Mouse (Mus musculus) left cerebral cortex, adult 9 months (tissue): Measurements from ENCODE around the gene Gm6509.
"Not testable (repeated sequence)": the region's sequence is repeated elsewhere in the genome, so short reads cannot be mapped to it uniquely, and the experiment has no call there.

Experiments used
- DNase-seq, 2 experiments: peaks; one replicate each; pipeline ENCODE4 v3.0.0; 2022; ENCODE audit warnings: low spot score in 2 of 2

The Gm6509 gene

GRCm38 (mm10) chr5:94623679-94624078 is at the start of gene Gm6509:
Gene Gm6509, plus strand, starts transcription at chr5:94623979.
- DNase-seq: not testable (repeated sequence)

GRCm38 (mm10) chr5:94616242-94616641 is 7.5 kb upstream of the Gm6509 start, which contains the start of gene Gm3147:
Gene Gm3147, minus strand, starts transcription at chr5:94616342.
- not testable (repeated sequence) for DNase-seq

- not testable (repeated sequence) for DNase-seq
Observed at GRCm38 (mm10) chr5:94648082-94648481, 24.3 kb downstream of the Gm6509 start, which contains the start of gene Gm6205. Gene Gm6205, plus strand, starts transcription at chr5:94648382.
